8 mouse cellular contexts compared by ENCODE assay signal in genomic region chr2:174076433-174076824, GRCm38 (mm10). TPM values are rescaled to one million over a fixed set of nuclear protein-coding genes. Genes with fewer than 3 reads are reported as not detected.
DNase-seq lines count a peak whose midpoint lies in the region; ATAC-seq and TF ChIP-seq lines count a peak whose summit lies in the region.

No protein-coding gene starts in this region.

- 0% methylated on average over 22 of the region's 22 CpGs for WGBS in liver, adult 2 months
- 0% methylated on average over 22 of the region's 22 CpGs for WGBS in forebrain, postnatal 0 days
- under 1% methylated on average over 22 of the region's 22 CpGs for WGBS in liver, embryonic 16.5 days (ENCODE audit: insufficient replicate concordance)

- peak overlapping the region; percentile 89 for H3K4me2 ChIP-seq in forebrain, postnatal 0 days (ENCODE audit: low read depth)
- peak overlapping the region; percentile 85 for H3K4me2 ChIP-seq in liver, embryonic 16.5 days (ENCODE audit: low read depth, low read length)

- TF ChIP-seq CTCF in liver, adult 2 months (IDR thresholded peaks at IDR 0.05; ENCODE audit: low read depth, low read length): no peak
- TF ChIP-seq CTCF in forebrain, postnatal 0 days (IDR thresholded peaks at IDR 0.05; ENCODE audit: low read depth): no peak

- H3K79me2 ChIP-seq in liver, adult 2 months (ENCODE audit: control insufficient read depth, insufficient read depth, low read length): peaks cover 13% of the 10 kb centered on the region; the same call in 1 of the 2 replicates

- 0 out of 2 replicates have a peak, but pooled peaks have one; percentile 1 for ATAC-seq in cerebellum, adult (ENCODE audit: insufficient number of reproducible peaks, low FRiP score, low TSS enrichment)
- ATAC-seq in forebrain, postnatal 0 days: peak; percentile 77
- ATAC-seq in liver, embryonic 16.5 days (ENCODE audit: low read depth): peak; percentile 28

- TF ChIP-seq POLR2A in liver, adult 2 months (IDR thresholded peaks at IDR 0.05; ENCODE audit: extremely low read depth, insufficient read depth, low read length): no peak

- peak overlapping the region; percentile 98 for H3K4me3 ChIP-seq in liver, adult 2 months (ENCODE audit: insufficient read depth, low read depth, low read length)
- H3K4me3 ChIP-seq in forebrain, postnatal 0 days (ENCODE audit: low read depth, low read length): peak overlapping the region; percentile 75
- peak overlapping the region; percentile 89 for H3K4me3 ChIP-seq in liver, embryonic 16.5 days (ENCODE audit: low read depth, low read length)

- H3K9me3 ChIP-seq in forebrain, postnatal 0 days (ENCODE audit: low read length): no peaks in the 10 kb centered on the region
- H3K9me3 ChIP-seq in liver, embryonic 16.5 days (replicated peaks; ENCODE audit: control insufficient read depth, low read length): no peaks in the 10 kb centered on the region

- no peaks in the 10 kb centered on the region for H3K36me3 ChIP-seq in liver, adult 2 months (ENCODE audit: control insufficient read depth, insufficient read depth, low read length)
- no peaks in the 10 kb centered on the region for H3K36me3 ChIP-seq in forebrain, postnatal 0 days (ENCODE audit: insufficient read depth)
- no peaks in the 10 kb centered on the region for H3K36me3 ChIP-seq in liver, embryonic 16.5 days (ENCODE audit: control insufficient read depth, insufficient read depth)

- H3K9ac ChIP-seq in liver, adult 2 months (ENCODE audit: low read depth, low read length): peak overlapping the region; percentile 91
- peak overlapping the region; percentile 65 for H3K9ac ChIP-seq in forebrain, postnatal 0 days
- peak overlapping the region; percentile 84 for H3K9ac ChIP-seq in liver, embryonic 16.5 days (ENCODE audit: low read depth, low read length)

- peaks cover 6% of the 10 kb centered on the region for H3K4me1 ChIP-seq in liver, adult 2 months (ENCODE audit: control insufficient read depth, insufficient read depth, low read length)
- H3K4me1 ChIP-seq in forebrain, postnatal 0 days (ENCODE audit: insufficient read depth): peaks cover 8% of the 10 kb centered on the region; the same call in 1 of the 2 replicates
- peaks cover 20% of the 10 kb centered on the region for H3K4me1 ChIP-seq in liver, embryonic 16.5 days (ENCODE audit: control insufficient read depth, low read depth, low read length)

- peak overlapping the region; percentile 64 for H3K27ac ChIP-seq in liver, adult 2 months (replicated peaks; ENCODE audit: insufficient read depth, low read depth, low read length)
- peak overlapping the region; percentile 86 for H3K27ac ChIP-seq in forebrain, postnatal 0 days (ENCODE audit: low read depth, low read length)
- peak overlapping the region; percentile 79 for H3K27ac ChIP-seq in liver, embryonic 16.5 days (ENCODE audit: low read length)

- no peak for DNase-seq in cerebellum, adult 9-10 months
- no peak for DNase-seq in liver, adult 2 months (ENCODE audit: extremely low read depth, low read depth, low spot score)
- DNase-seq in liver: no peak
- DNase-seq in forebrain, postnatal 0 days: peak; percentile 84
- DNase-seq in adrenal gland, postnatal 4 days (ENCODE audit: low spot score in 2 of 2): no peak
- no peak for DNase-seq in adrenal gland, adult (ENCODE audit: inconsistent age in 2 of 2, low spot score in 1 of 2)

- no peaks in the 10 kb centered on the region for H3K27me3 ChIP-seq in liver, adult 2 months (ENCODE audit: control insufficient read depth, insufficient read depth, low read length)
- H3K27me3 ChIP-seq in forebrain, postnatal 0 days (ENCODE audit: insufficient read depth, low read length): no peaks in the 10 kb centered on the region
- H3K27me3 ChIP-seq in liver, embryonic 16.5 days (ENCODE audit: control insufficient read depth, insufficient read depth, low read depth, low read length): no peaks in the 10 kb centered on the region

RNA-seq across cellular contexts. Expression of gene Stx16, which starts 0.3 kb away (rescaled TPM):
- total RNA-seq in liver, adult 2 months (2014; rRNA removed): 9.8 and 10.5 TPM in 2 replicates
- 12.1 and 14.6 TPM in 2 replicates for polyA plus RNA-seq in liver, adult 2 months (2012; rRNA removed)
- 34.5 and 37.4 TPM in 2 replicates for total RNA-seq in forebrain, postnatal 0 days (2014; rRNA removed)
- 6.1 and 11.0 TPM in 2 replicates for polyA plus RNA-seq in forebrain, postnatal 0 days (2015; fragmentation: Nextera tagmentation; extraction: Ambion mirVana)
- polyA plus RNA-seq in liver, embryonic 16.5 days (2015; fragmentation: Nextera tagmentation; extraction: Ambion mirVana): 2.6 and 3.6 TPM in 2 replicates
- total RNA-seq in adrenal gland, postnatal 4 days (2021): 10 to 100 TPM; 42.0 to 54.8 TPM

RNA-seq across cellular contexts. Expression of gene Npepl1, which starts 33.7 kb away (rescaled TPM):
- total RNA-seq in liver, adult 2 months (2014; rRNA removed): 39.7 and 43.4 TPM in 2 replicates
- 70.6 and 81.0 TPM in 2 replicates for polyA plus RNA-seq in liver, adult 2 months (2012; rRNA removed)
- total RNA-seq in forebrain, postnatal 0 days (2014; rRNA removed): 9.5 and 15.1 TPM in 2 replicates
- polyA plus RNA-seq in forebrain, postnatal 0 days (2015; fragmentation: Nextera tagmentation; extraction: Ambion mirVana): 17.0 TPM in 2 replicates
- polyA plus RNA-seq in liver, embryonic 16.5 days (2015; fragmentation: Nextera tagmentation; extraction: Ambion mirVana): 25.9 and 28.0 TPM in 2 replicates
- 10 to 100 TPM; 88.2 to 90.6 TPM for total RNA-seq in adrenal gland, postnatal 4 days (2021)

Comparison
In these comparisons a context has a peak if more than half of its experiments do, and no peak if none do; other contexts are left out.
1. ATAC-seq: peak in every context shown above with its lines; median percentile 77 in forebrain, postnatal 0 days; 28 in liver, embryonic 16.5 days; 1 in cerebellum, adult.